Mouse (Mus musculus): Measurements from ENCODE around the gene Dmbt1.

DNA sequence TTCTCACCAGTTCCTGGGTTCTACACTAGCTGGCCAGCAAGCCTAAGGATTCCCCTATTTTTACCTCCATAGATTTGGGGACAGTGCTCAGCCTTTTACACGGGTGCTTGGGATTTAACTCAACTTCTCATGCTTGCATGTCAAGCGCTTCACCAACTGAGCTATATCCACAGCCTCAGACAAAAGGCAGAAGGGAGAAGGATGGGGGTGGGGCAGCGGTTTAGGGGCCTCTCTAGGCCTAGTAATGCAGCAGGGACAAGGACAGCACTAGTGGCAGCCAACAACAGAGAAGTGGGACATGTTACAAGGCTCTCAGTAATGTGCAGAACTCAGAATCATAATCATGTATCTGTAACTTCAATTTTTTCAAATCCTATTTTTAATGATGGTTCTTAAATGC, 135.9 kb downstream of the Dmbt1 start:
- TF ChIP-seq CTCF (IDR thresholded peaks at IDR 0.05; ENCODE audit: low read depth) (no peak), EP300 (IDR thresholded peaks at IDR 0.05; ENCODE audit: low read depth) (no peak)

Measured in liver, embryonic 14.5 days (tissue).